In genomic region chr15:93596285-93596684, GRCm38 (mm10) we compare ENCODE assay signal across 7 mouse cellular contexts. TPM values are rescaled to one million over a fixed set of nuclear protein-coding genes. Genes with fewer than 3 reads are reported as not detected.
DNase-seq lines count a peak whose midpoint lies in the region; ATAC-seq lines count a peak whose summit lies in the region.

No protein-coding gene starts in this region.

- intact Hi-C loops in gastrocnemius, postnatal 36 days (cut with DNase I): no loop called here
- intact Hi-C loops in left cerebral cortex, postnatal 14 days (cut with DNase I): loop anchor here (5.0 to 10.0 kb wide), 3 partner anchors 101 to 611 kb away; no protein-coding TSS in a partner anchor

- H3K4me2 ChIP-seq in intestine, embryonic 14.5 days (ENCODE audit: low read length): peak overlapping the region; percentile 88

- WGBS in intestine, embryonic 14.5 days: under 1% methylated on average over 11 of the region's 11 CpGs

- peak overlapping the region; percentile 91 for H3K4me3 ChIP-seq in intestine, embryonic 14.5 days (ENCODE audit: low read depth, low read length)

- H3K27me3 ChIP-seq in intestine, embryonic 14.5 days (replicated peaks; ENCODE audit: control insufficient read depth, insufficient read depth, low read length): no peaks in the 10 kb centered on the region

- H3K27ac ChIP-seq in intestine, embryonic 14.5 days (ENCODE audit: low read depth): peak overlapping the region; percentile 59

- H3K4me1 ChIP-seq in intestine, embryonic 14.5 days (replicated peaks; ENCODE audit: control insufficient read depth, insufficient read depth, low read length): peaks cover 41% of the 10 kb centered on the region

- H3K9me3 ChIP-seq in intestine, embryonic 14.5 days (ENCODE audit: control insufficient read depth, low read length): no peaks in the 10 kb centered on the region

- ATAC-seq in intestine, embryonic 14.5 days (replicated peaks; ENCODE audit: low FRiP score, low TSS enrichment, low read depth): peak; percentile 34
- ATAC-seq in megakaryocyte progenitor cell, adult 5-6 weeks (replicated peaks; ENCODE audit: poor library complexity): peak; percentile 63

- peak; percentile 89 for DNase-seq in adrenal gland, adult 2 months
- peak; percentile 86 for DNase-seq in embryo, embryonic 11 days
- DNase-seq in gastrocnemius, postnatal 36 days: peak; percentile 65 to 70
- DNase-seq in intestine, embryonic 14.5 days (ENCODE audit: low spot score): peak; percentile 86
- peak; percentile 74 to 75 for DNase-seq in left cerebral cortex, postnatal 14 days (ENCODE audit: low spot score in 2 of 2)
- DNase-seq in right cerebral cortex, postnatal 25 days: peak; percentile 82

- H3K36me3 ChIP-seq in intestine, embryonic 14.5 days (ENCODE audit: control insufficient read depth, insufficient read depth, low read length): no peaks in the 10 kb centered on the region

- H3K9ac ChIP-seq in intestine, embryonic 14.5 days (ENCODE audit: low read length): peak overlapping the region; percentile 97

RNA-seq across cellular contexts. Expression of gene Prickle1, which starts 0.6 kb away (rescaled TPM):
- total RNA-seq in adrenal gland, adult 2 months (2021): 10 to 100 TPM; 15.7 to 19.4 TPM
- polyA plus RNA-seq in adrenal gland, adult 2 months (2012; rRNA removed): 6.0 and 8.6 TPM in 2 replicates
- 1 to 10 TPM; 3.1 to 4.1 TPM for total RNA-seq in gastrocnemius, postnatal 36 days (2021)
- polyA plus RNA-seq in intestine, embryonic 14.5 days (2014; fragmentation: Nextera tagmentation; extraction: Ambion mirVana): 31.0 and 33.4 TPM in 2 replicates
- total RNA-seq in left cerebral cortex, postnatal 14 days (2021): 10 to 100 TPM; 81.9 to 86.6 TPM
- 1.8 and 2.0 TPM in 2 replicates for total RNA-seq in megakaryocyte progenitor cell, adult 5-6 weeks (2015)
- 1.7 and 2.3 TPM in 2 replicates for total RNA-seq in megakaryocyte progenitor cell, adult 5-6 weeks (2017)

Comparison
In these comparisons a context has a peak if more than half of its experiments do, and no peak if none do; other contexts are left out.
1. Peak in every context shown above with its lines: DNase-seq, ATAC-seq, H3K4me3 ChIP-seq and H3K27ac ChIP-seq.
2. RNA of gene Prickle1, which starts 0.6 kb away (total RNA-seq): 81.9 to 86.6 TPM in left cerebral cortex, postnatal 14 days; 15.7 to 19.4 TPM in adrenal gland, adult 2 months, 3.1 to 4.1 TPM in gastrocnemius, postnatal 36 days and 1.7 to 2.3 TPM in megakaryocyte progenitor cell, adult 5-6 weeks; every median in the first group is over 4 times any median in the second.